Mouse (Mus musculus): ENCODE results near the gene Mblac2.
"Not testable (repeated sequence)": the region's sequence is repeated elsewhere in the genome, so short reads cannot be mapped to it uniquely, and the experiment has no call there.

Gene Mblac2

DNA sequence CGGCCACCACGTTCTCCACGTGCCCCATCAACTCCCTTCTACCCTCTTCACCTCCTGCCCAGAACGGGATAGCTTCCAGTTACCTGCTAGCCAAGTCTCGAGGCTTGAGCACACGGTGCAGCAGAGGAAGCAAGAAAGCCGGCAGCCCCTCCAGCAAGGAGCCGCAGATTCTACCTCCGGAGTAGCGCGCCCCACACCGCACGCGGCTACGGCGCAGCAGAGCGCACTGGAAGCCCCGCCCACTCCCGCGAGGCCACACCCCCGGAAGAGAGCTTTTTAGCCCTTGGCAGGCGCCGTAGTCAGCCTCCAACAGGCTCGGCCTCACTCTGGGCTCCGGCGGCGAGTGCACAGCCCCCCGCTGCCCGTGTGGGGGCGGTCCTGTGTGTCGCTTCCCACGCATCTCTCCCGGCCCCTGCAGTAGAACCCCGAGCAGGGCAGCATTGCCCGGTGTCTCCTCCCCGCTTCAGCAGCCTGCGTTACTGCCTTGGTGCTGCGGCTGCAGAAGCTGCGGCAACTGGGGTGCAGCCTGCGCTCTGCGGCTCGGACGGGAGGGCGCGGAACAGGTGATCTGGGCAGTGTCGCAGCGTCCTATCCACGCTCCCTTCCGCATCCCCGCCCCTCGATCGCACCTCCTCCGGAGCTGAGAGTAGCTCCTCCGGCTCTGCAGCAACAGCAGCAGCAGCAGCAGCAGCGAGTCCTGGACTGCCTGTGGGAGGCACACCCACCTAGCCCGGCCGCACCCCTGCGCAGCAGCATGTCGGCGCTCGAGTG, at the start of gene Mblac2, which contains the start of gene Polr3g:
Mblac2 (plus strand) TSS at position 567 of the 771 bp plus-strand sequence.
Polr3g (minus strand) TSS at position 239 of the 771 bp plus-strand sequence.
- DNase-seq (ENCODE audit: low read depth): peak; percentile 97

DNA sequence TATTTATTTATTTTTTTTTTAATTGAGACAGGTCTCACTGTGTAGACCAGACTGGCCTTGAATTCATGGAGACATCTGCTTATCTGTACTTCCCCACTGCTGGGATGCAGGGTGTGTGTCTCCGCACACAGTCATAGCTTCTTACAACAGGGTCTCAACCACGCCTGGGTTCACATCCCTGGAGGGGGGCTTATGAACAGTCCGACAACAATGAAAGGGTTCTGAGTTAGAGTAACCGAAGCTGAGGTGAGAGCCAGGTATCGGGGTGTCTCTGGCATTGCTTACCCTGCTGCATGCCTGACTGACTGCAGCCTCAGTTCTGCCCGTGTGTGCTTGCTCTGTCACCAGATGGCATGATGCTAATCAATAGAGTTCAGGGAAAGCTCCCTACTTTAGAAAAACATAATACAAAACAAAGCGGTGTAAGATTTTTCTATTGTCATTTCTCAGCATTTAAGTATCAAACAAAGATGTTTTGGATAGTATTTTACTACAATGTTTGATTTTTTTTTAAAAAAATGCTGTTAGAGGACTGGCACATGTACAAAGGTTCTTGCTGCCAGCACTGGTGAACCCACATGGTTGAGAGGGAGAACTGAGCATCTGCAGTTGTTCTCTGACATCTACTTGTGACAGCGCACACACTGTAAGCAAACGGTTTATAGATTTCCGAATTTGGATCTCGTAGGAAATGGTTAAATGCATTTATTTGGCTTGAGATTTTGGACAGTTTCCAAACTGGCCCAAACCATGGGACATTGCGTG, 47.4 kb upstream of the Mblac2 start:
- no peak for DNase-seq (ENCODE audit: low read depth)

DNA sequence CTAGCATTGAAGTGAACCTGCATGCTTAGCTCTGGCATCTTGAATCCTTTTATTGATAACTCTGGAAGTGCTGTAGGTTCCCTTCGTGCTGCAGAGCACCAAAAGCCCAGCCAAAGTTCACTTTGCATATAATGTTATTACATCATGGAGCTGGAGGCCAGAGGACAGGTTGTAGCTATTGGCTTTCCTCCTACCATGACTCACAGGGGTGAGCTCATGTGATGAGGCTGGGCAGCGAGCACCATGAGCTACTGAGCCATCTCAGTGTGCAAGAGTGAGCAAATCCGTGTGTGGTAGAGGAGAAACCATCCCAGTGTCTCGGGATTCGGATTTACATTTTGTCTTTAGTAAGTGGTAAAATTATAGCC, 46.8 kb upstream of the Mblac2 start:
- DNase-seq (ENCODE audit: low read depth): no peak

DNA sequence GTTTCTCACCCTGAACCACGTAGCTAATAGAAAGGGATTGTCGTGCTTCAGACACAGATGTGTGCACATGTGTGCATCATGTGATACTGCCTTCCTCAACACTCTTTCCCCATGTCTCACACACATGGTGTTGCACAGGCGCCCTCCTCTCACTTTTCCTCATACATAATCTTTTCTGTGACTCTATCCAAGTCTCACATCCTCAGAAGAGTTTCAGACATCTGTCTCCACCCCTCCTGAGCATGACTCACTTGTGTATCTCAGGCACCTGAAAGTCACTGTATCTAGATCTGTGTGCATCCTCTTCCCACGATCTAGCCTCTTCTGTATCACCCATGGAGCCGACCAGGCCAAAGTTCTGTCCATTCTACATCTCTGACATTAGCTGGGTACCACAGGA, 43.4 kb upstream of the Mblac2 start:
- no peak for DNase-seq (ENCODE audit: low read depth)

DNA sequence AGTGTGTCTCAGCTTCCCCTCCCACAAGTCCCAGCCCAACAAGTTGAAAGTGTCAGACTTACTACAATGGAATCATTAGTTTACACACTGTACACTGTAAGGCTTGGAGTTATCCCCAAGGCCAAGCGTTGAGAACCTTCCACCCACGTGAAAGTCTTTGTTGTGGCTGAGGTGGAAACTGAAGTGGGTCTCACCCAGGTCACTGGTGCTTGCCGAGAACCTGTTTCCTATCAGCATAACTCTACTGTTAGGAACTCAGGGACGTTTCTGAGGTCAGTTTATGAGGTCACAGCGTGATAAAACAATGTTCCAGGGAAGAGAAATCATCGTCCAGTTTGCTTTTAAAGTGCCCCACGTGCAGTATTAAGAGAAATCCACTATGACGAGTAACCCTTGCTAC, 35.8 kb upstream of the Mblac2 start:
- DNase-seq (ENCODE audit: low read depth): no peak

DNA sequence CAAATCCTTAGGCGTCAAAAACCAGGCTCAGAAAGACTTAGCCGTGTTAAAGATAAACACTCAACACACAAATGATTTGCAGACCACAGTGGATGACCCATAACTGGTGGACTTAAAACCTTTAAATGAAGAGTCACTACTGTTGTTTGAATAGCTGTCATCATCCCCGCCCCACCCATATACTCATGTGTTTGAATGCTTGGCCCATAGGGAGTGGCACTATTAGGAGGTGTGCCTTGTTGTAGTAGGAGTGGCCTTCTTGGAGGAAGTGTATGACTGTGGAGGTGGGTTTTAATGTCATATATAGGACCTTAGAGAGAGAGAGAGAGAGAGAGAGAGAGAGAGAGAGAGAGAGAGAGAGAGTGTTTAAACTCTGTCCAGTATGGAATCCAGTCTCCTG, 28.0 kb upstream of the Mblac2 start:
- no peak for DNase-seq (ENCODE audit: low read depth)

DNA sequence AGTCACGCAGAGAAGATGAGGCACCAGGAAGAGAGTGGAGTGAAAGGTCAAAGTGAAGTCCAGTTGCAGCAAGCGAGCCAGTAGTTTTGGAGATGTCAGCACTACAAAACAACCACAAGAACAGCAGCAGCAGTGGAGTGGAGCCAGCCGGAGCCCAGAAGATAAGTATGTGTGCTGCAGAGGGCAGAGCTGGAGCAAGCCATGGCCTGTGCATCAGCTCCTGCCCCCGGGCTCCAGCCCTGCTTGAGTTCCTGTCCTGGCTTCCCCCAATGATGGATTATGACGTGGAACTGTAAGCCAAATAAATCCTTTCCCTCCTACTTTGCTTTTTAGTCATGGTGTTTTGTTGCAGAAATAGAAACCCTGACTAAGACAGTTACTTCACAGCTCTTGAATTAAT, 26.9 kb upstream of the Mblac2 start:
- no peak for DNase-seq (ENCODE audit: low read depth)

DNA sequence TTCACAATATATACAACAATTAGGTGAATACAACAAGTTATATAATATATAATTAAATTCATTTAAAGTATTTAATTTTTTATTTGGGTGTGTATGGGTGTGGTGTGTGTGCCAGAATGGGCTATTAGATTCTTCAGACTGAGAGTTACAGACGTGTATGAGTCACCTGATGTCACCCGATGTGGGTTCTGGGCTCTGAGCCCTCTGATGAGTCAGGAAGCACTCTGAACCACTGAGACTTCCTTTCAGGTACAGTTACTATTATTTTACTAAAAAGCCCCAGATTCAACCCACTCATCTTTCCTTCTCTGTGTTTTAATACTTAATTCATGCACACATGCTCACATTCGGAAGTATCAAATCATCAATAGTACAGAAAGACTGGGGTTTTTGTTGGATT, 26.3 kb upstream of the Mblac2 start:
- peak; percentile 51 for DNase-seq (ENCODE audit: low read depth)

DNA sequence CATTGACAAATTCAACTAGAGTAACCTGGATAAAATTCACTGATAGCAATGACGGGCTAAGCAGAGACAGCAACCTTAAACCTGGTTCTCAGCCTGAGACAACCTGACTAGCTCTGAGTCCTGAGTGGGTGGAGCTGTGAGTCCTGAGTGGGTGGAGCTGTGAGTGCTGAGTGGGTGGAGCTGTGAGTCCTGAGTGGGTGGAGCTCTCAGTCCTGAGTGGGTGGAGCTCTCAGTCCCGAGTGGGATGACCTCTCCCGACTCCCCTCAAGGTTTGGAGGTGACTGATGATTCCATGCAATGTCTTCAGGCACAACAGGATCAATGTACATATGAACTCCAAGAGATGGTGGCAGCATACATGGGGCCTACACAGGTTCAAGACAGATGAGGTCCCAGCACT, 21.6 kb upstream of the Mblac2 start:
- DNase-seq (ENCODE audit: low read depth): no peak

DNA sequence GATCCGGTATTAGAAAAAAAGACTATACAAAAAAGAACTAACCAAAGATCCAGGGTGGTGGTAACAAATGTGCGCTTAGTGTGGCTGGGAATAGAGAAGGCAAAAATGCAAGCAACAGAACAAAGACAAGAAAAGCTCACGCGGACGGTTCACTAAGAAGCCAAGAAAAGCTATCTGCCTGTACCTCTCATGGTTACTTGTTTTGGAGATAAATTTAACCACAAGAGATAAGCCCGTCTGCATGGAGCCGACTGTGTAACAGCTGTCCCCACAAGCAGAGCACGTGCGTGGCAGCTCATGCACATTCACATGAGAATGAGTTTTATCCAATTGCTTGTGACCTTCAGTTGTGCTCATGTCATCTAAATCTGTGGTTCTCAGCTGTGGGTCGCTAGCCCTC, 20.7 kb upstream of the Mblac2 start:
- DNase-seq (ENCODE audit: low read depth): no peak

DNA sequence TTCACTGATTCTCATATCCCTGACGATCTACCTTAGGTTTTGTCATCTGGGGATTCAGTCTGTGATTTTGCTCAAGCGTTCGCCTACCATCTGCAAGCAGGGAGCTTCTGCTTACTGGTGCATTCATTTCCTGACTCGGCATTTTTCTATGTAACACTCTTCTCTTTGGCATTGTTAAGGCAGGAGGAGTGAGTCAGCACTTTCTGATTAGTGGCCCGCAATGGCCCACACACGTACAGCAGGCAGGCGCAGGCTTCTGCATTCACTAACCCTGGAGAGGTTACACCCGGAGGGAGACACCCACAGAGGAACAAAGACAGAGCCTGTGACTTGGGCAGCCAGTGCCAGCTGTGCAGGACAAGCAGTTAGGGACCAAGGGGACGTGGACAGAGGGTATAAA, 19.5 kb upstream of the Mblac2 start:
- no peak for DNase-seq (ENCODE audit: low read depth)

DNA sequence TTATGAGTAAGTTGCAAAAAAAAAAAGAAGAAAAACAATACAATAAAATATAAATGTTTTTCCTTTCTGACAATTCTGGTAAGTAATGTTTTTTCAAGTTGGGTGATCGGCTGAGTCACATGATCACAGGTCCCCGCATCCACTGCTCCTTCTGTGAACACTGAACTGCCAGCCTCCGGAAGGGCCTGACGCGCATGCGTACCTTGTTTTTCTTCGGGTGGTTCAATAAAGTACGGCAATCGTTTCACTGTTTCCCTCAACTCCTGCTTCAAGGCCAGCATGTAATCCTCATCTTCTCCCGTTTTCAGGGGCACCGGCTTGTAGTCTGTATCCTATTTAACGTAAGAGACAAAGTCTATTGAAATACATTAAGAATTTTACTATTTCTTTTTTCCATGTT, 16.7 kb upstream of the Mblac2 start:
- no peak for DNase-seq (ENCODE audit: low read depth)

DNA sequence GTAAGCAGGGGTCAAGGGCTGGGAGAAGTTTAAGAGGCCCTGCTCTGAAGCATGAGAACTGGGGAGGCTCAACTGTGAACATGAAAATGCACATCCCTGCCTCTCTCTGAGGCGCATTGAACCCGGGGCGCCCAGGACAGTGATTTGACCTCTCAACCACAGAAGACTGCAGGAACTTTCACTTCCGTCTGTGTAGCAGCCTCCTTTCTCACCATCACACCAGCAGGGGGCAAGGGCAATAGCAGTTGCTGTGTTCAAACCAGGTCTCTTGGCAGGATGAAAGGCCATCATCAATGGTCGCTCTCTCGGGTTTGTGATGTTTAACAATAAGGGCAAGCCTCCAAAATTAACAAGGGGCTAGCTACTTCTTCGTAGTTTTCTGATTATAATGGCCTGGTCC, 8.0 kb upstream of the Mblac2 start:
- no peak for DNase-seq (ENCODE audit: low read depth)

DNA sequence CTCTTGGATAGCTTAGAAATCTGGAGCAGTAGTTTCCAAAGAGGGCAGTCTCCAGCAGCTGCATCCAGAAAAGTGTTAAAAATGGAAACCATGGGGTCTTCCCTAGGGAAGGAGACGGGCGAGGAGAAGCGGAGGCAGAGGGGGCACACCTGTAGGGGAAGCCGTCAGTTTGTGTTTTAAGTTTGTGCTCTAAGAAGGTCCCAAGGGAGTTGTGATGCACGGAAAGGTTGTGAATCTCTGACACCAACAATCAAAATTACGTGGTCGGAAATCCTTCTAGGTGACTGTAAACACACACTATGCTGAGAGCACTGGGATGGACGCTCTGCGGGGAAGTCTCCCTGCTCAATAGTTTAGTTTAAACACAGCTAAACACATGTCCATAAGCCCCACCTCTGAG, 7.5 kb upstream of the Mblac2 start:
- no peak for DNase-seq (ENCODE audit: low read depth)

DNA sequence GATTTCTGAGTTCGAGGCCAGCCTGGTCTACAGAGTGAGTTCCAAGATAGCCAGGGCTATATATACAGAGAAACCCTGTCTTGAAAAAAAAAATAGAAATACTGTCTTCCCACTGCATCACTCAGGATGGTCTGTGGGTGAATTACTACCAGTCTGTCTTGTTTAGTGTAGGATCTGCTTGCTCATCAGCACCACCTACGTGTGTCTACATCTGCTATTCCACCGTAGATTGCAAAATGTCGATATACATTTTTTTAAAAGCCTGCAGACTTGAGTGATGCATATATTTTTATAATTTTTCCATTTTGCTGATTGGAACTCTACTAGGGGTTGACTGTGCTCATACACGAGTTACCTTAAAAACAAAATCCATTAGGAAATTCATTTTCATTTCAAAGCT, 4.8 kb upstream of the Mblac2 start:
- no peak for DNase-seq (ENCODE audit: low read depth)

DNA sequence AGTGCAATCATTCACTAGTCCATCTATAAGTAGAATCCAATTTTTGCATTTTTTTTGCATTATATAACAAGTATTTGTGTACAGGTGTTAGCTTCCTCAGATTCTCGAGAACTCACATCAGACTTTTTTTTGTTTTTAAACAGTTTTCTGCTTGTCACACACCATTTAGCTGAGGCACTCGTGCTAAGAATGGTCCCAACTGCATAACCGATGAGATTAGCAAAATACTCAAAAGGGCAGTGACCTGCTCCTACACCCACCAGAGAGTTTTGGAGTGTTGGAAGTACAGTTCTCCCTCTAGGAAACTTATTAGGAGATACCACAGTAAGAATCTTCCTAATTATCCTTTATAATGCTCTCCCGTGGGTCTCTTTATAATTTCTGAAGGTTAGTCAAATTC, 1.3 kb upstream of the Mblac2 start:
- DNase-seq (ENCODE audit: low read depth): peak; percentile 17

DNA sequence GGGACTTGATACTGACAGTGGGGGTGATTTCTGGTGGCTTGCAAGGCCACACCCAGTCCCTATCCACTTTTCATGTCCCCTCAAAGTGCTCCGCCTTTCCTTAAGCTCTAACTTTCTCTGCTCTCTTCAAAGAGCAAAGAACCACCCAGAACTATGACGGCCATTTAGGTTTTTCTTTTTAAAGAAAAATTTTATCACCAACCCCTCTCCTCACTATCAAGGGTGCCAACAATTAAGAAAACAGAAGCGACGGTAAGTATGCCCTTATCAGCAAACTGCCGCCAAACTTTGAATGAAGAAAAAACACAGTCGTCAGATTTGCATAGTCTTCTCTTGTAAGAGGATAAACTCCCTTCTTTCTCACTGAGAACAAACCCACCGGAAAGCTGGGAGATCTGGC, 875 bp upstream of the Mblac2 start:
- no peak for DNase-seq (ENCODE audit: low read depth)

DNA sequence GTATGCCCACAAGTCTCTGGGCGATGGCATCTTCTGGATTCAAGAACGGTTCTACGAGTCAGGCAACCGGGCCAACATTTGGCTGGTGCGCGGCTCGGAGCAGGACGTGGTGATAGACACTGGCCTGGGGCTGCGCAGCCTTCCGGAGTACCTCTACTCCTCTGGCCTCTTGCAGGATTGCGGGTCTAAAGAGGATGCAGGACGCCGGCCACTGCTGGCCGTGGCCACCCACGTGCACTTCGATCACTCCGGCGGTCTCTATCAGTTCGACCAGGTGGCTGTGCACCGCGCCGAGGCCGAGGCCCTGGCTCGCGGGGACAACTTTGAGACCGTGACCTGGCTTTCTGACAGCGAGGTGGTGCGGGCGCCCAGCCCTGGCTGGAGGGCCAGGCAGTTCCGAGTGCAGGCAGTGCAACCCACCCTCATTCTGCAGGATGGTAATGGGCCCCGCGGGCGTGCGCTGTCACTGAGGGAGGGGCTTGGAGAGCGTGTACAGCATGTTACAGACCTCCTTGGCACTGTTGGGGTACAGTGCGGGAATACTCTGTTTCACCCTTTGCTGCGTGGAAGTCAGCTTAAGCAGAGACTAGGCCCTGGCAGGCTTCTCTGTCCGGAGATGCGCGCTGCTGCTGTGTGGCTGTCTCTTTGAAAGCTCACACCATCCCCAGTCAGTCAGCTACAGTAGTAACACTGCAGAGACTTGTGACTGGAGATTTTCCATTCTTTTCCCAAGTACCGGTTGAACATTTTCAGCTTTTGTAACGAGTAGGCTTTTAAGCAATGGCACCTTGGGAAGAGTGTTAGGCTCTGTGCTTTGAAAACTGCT, 618 bp downstream of the Mblac2 start:
- no peak for DNase-seq (ENCODE audit: low read depth)

DNA sequence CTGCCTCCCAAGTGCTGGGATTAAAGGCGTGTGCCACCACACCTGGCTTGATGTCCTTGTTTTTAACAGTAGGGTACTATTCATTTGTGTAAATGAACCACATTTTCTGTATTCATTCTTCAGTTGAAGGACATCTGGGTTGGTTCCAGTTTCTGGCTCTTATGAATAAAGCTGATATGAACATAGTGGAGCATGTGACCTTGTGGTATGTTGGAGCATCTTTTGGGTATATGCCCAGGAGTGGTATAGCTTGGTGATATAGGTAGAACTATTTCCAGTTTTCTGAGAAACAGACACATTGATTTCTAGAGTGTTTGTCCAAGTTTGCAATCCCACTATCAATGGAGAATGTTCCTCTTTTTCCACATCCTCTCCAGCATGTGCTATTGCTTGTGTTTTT, 2.8 kb downstream of the Mblac2 start:
- no peak for DNase-seq (ENCODE audit: low read depth)

DNA sequence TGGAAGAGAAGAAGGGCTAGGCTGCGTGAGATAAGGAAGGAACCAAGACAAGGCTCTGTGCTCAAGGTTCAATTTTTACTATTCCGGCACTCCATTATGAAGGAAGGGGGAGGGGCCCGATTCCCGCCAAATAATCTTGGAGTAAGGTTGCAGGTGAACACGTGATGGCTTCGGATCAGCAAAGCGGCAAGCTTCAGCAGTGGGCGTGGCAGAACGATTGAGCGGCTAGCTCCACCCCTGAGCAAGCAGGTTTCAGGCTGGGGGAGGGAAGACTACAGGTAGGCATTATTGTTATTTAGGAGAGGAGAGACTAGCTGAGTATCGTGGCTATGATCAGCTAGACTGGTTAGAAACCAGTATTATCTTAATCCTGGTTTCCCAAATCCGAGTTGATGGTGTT, 17.0 kb downstream of the Mblac2 start:
- not testable (repeated sequence) for DNase-seq (ENCODE audit: low read depth)

DNA sequence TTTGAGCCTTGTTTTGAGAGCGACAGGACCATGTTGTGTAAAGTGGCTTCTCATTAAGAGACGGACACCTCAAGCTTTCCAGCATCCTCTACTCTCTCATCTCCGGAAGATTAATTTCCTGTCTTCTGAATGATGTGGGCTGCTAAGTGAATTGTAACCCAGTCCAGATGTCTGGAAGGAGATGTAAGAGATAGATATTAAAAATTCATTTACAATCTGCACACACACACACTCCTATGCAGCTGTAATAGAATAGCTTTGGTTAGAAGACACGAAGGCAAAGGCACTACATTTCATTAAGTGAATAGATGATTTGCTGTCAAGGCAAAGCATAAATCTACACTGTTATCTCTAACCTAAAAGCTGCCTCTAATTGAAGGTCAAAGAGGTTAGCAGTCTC, 18.0 kb downstream of the Mblac2 start:
- no peak for DNase-seq (ENCODE audit: low read depth)

DNA sequence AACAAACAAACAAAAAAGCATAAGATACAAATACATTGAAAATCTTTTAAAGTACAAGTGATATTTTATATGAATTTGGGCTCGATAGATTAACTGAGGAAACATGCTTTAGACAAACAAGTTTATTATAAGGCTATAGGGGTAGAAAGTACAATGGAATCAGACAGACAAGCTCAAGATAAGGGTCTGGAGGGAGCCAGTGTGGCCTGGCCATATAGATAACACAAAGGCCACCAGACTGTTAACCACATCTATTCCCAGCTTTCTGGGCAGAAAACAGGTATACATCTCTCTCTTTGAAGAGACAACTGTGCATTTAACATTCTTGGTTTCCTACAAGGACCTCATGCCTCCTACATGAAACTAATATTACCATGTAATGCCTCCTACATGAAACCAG, 19.2 kb downstream of the Mblac2 start:
- no peak for DNase-seq (ENCODE audit: low read depth)

DNA sequence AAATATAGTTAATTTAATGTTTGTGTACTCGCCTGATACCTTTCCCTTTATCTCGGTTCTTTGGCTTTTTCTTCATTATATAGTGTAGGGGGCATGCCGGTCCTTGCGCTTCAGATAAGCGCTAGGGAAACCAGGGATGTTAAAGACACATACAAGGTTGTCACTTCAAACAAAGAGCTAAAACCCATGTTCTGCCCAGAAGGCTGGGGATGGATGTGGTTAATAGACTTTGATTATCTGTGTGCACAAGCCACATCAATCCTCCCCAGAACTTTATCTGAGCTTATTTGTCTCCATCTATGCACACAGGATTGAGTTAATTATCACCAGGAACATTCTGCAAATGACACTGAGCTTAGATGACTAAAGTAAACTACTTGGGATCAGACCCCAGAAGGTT, 25.5 kb downstream of the Mblac2 start:
- DNase-seq (ENCODE audit: low read depth): no peak
